Comparison of ENCODE assay signal across 21 mouse cellular contexts in the genomic region with DNA sequence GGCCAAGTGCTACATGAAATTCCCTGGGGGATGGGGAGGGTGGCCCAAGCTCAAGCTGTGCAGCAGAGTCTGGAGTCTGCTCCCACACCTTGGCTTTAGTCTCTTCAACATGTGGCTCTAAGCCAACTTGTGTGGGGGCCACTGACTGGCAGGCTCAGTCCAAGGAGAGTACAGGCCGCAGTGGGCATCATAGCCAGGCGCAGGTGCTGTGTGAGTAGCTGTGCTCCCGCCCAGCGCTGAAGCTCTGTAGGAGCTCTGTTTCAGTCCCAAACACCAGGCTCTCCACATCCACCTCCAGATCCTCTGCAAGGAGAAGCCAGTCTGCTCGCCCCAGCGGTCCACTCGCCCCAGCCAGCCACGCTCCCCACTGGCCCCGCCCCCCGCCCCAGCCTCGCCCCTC. TPM values are rescaled to one million over a fixed set of nuclear protein-coding genes. Genes with fewer than 3 reads are reported as not detected.
DNase-seq lines count a peak whose midpoint lies in the region; ATAC-seq and TF ChIP-seq lines count a peak whose summit lies in the region.
"Had no signal": no experiment of that assay in that cellular context is flagged by ENCODE, and none has a peak within 500 bp of the region (broad histone marks: within the 10 kb centered on the region; RNA-seq: fewer than 3 reads in every experiment).

No protein-coding gene starts in this region.

- H3K4me3 ChIP-seq in liver, embryonic 13.5 days (replicated peaks): no peak overlapping the region
- H3K4me3 ChIP-seq in MEL (ENCODE audit: control insufficient read depth in 1 of 2, insufficient read depth in 1 of 2, low read depth in 2 of 2, low read length in 2 of 2): no peak overlapping the region
- H3K4me3 ChIP-seq in stomach, embryonic 16.5 days (replicated peaks; ENCODE audit: low read length): no peak overlapping the region
- H3K4me3 ChIP-seq: embryonic facial prominence, embryonic 12.5 days; forebrain, embryonic 12.5 days; midbrain, embryonic 10.5 days had no signal

- 77% methylated on average over 11 of the region's 11 CpGs for WGBS in liver, embryonic 13.5 days (ENCODE audit: insufficient replicate concordance)
- WGBS in stomach, embryonic 16.5 days: 61% methylated on average over 11 of the region's 11 CpGs

- no peak for TF ChIP-seq CTCF in MEL (IDR thresholded peaks at IDR 0.05 in 2 of 3, conservative IDR thresholded peaks at IDR 0.05 in 1 of 3; ENCODE audit: control insufficient read depth in 1 of 3, insufficient read depth in 1 of 3, low read depth in 2 of 3, low read length in 3 of 3, poor library complexity in 1 of 3, severe bottlenecking in 1 of 3)

- TF ChIP-seq POLR2A in MEL (IDR thresholded peaks at IDR 0.05; ENCODE audit: control insufficient read depth in 1 of 2, insufficient read depth in 1 of 2, low read depth in 1 of 2, low read length in 2 of 2, poor library complexity in 1 of 2): no peak

- H3K9ac ChIP-seq in liver, embryonic 13.5 days: peak overlapping the region; percentile 9; the same call in 1 of the 2 replicates
- no peak overlapping the region for H3K9ac ChIP-seq in MEL (ENCODE audit: control insufficient read depth, low read depth, low read length, poor library complexity, severe bottlenecking)
- peak overlapping the region; percentile 18; the same call in 1 of the 2 replicates for H3K9ac ChIP-seq in stomach, embryonic 16.5 days (ENCODE audit: low read length)
- H3K9ac ChIP-seq: embryonic facial prominence, embryonic 12.5 days; forebrain, embryonic 12.5 days; hindbrain, embryonic 14.5 days; liver, embryonic 14.5 days had no signal

- no peak for TF ChIP-seq EP300 in MEL (IDR thresholded peaks at IDR 0.05; ENCODE audit: low read depth in 1 of 2, low read length in 2 of 2)

- peak; percentile 33 to 39 for DNase-seq in frontal cortex, postnatal 36 days (ENCODE audit: low spot score in 2 of 2)
- DNase-seq in frontal cortex, postnatal 14 days (ENCODE audit: low spot score in 2 of 2): no peak
- DNase-seq in liver, embryonic 13.5 days: no peak
- DNase-seq in liver (no peak), MEL (ENCODE audit: low read depth, low spot score) (no peak)
- DNase-seq in urinary bladder, postnatal 36 days (ENCODE audit: low spot score in 2 of 2): no peak
- no peak for DNase-seq in left cerebral cortex, postnatal 10 days (ENCODE audit: extremely low spot score in 1 of 2, low spot score in 2 of 2)
- DNase-seq: cerebellum, adult 11 months; heart, adult 18-20 months; heart, postnatal 10 days; kidney, adult 18-20 months; lung, postnatal 14 days; thymus, adult 18-20 months had no signal

- H3K79me2 ChIP-seq in MEL (ENCODE audit: control insufficient read depth, insufficient read depth, low read length, poor library complexity): peaks cover 29% of the 10 kb centered on the region

- peaks cover 48% of the 10 kb centered on the region for H3K36me3 ChIP-seq in liver, embryonic 13.5 days
- peaks cover 4 to 13% of the 10 kb centered on the region in 2 experiments; a peak in 3 of 4 replicates for H3K36me3 ChIP-seq in MEL (ENCODE audit: control insufficient read depth in 1 of 2, insufficient read depth in 2 of 2, low read length in 2 of 2)
- peaks cover 9% of the 10 kb centered on the region; the same call in 1 of the 2 replicates for H3K36me3 ChIP-seq in stomach, embryonic 16.5 days (ENCODE audit: control insufficient read depth, insufficient read depth, low read length)

- no peak overlapping the region for H3K27ac ChIP-seq in liver, embryonic 13.5 days
- H3K27ac ChIP-seq in MEL (ENCODE audit: control insufficient read depth, low read depth, low read length): no peak overlapping the region
- H3K27ac ChIP-seq in stomach, embryonic 16.5 days (ENCODE audit: low read length): no peak overlapping the region
- H3K27ac ChIP-seq: embryonic facial prominence, embryonic 12.5 days; forebrain, embryonic 12.5 days; hindbrain, embryonic 14.5 days; liver, embryonic 14.5 days; midbrain, embryonic 10.5 days had no signal

- no peak for TF ChIP-seq RAD21 in MEL (IDR thresholded peaks at IDR 0.05; ENCODE audit: low read depth, low read length)

- H3K4me1 ChIP-seq in liver, embryonic 13.5 days (replicated peaks): peaks cover 82% of the 10 kb centered on the region
- H3K4me1 ChIP-seq in MEL (ENCODE audit: control insufficient read depth in 1 of 2, insufficient read depth in 2 of 2, low read length in 2 of 2): peaks cover 0 to 23% of the 10 kb centered on the region in 2 experiments; a peak in 2 of 4 replicates
- H3K4me1 ChIP-seq in stomach, embryonic 16.5 days (ENCODE audit: control insufficient read depth, insufficient read depth, low read length): peaks cover 52% of the 10 kb centered on the region

- intact Hi-C loops in left cerebral cortex, postnatal 10 days (cut with DNase I): no loop called here

- no peak for ATAC-seq in liver, embryonic 13.5 days (ENCODE audit: low read depth)
- no peak for ATAC-seq in stomach, embryonic 16.5 days (ENCODE audit: insufficient read depth, low FRiP score)
- ATAC-seq: Patski had no signal

- H3K9me3 ChIP-seq in liver, embryonic 13.5 days (replicated peaks): no peaks in the 10 kb centered on the region
- no peaks in the 10 kb centered on the region for H3K9me3 ChIP-seq in MEL (replicated peaks; ENCODE audit: insufficient read depth, low read length)
- no peaks in the 10 kb centered on the region for H3K9me3 ChIP-seq in stomach, embryonic 16.5 days (replicated peaks; ENCODE audit: control insufficient read depth, low read length)
- H3K9me3 ChIP-seq: embryonic facial prominence, embryonic 12.5 days; forebrain, embryonic 12.5 days; midbrain, embryonic 10.5 days had no signal

- no peaks in the 10 kb centered on the region for H3K27me3 ChIP-seq in liver, embryonic 13.5 days
- H3K27me3 ChIP-seq in MEL (ENCODE audit: control insufficient read depth in 1 of 2, insufficient read depth in 2 of 2, low read length in 2 of 2): no peaks in the 10 kb centered on the region
- H3K27me3 ChIP-seq in stomach, embryonic 16.5 days (ENCODE audit: control insufficient read depth, insufficient read depth, low read length): no peaks in the 10 kb centered on the region
- H3K27me3 ChIP-seq: embryonic facial prominence, embryonic 12.5 days; forebrain, embryonic 12.5 days; Patski had no signal

- no peak overlapping the region for H3K4me2 ChIP-seq in liver, embryonic 13.5 days
- H3K4me2 ChIP-seq in stomach, embryonic 16.5 days (ENCODE audit: low read depth, low read length): no peak overlapping the region
- H3K4me2 ChIP-seq: embryonic facial prominence, embryonic 12.5 days; forebrain, embryonic 12.5 days; hindbrain, embryonic 14.5 days had no signal

TF ChIP-seq in MEL, 35 proteins besides CTCF, POLR2A, EP300 and RAD21:
- TF ChIP-seq ZC3H11A (IDR thresholded peaks at IDR 0.05; ENCODE audit: low read depth, low read length) (no peak), MAX (IDR thresholded peaks at IDR 0.05; ENCODE audit: low read length) (no peak), HCFC1 (IDR thresholded peaks at IDR 0.05; ENCODE audit: low read depth, low read length) (no peak), POLR2AphosphoS2 (IDR thresholded peaks at IDR 0.05; ENCODE audit: low read length) (0 out of 2 replicates have a peak, but pooled peaks have one; percentile 11), ZKSCAN1 (IDR thresholded peaks at IDR 0.05; ENCODE audit: low read depth, low read length) (no peak), KAT2A (conservative IDR thresholded peaks at IDR 0.05; ENCODE audit: low read depth, low read length) (no peak), ETS1 (IDR thresholded peaks at IDR 0.05; ENCODE audit: low read depth, low read length) (no peak), BHLHE40 (IDR thresholded peaks at IDR 0.05; ENCODE audit: borderline replicate concordance, low read depth, low read length) (no peak)

RNA-seq across cellular contexts. Expression of a gene that starts 3.9 kb away (rescaled TPM):
- 38.0 and 45.0 TPM in 2 replicates for polyA plus RNA-seq in liver, embryonic 13.5 days (2015; fragmentation: Nextera tagmentation; extraction: Ambion mirVana)
- total RNA-seq in MEL (2012; rRNA removed): 74.3 and 75.8 TPM in 2 replicates
- polyA plus RNA-seq in MEL (2012; ENCODE audit: insufficient read depth in 1 of 2, insufficient read length in 2 of 2, low read depth in 1 of 2, low replicate concordance in 2 of 2, missing spikeins in 1 of 2): 10 to 100 TPM in 1 of 2 experiments, not detected in 1; 71.0 TPM
- 76.2 and 79.2 TPM in 2 replicates for polyA plus RNA-seq in stomach, embryonic 16.5 days (2015; fragmentation: Nextera tagmentation; extraction: Ambion mirVana)
- total RNA-seq in left cerebral cortex, postnatal 10 days (2021): 10 to 100 TPM; 63.2 to 65.7 TPM

RNA-seq across cellular contexts. Expression of a gene that starts 4.0 kb away (rescaled TPM):
- polyA plus RNA-seq in liver, embryonic 13.5 days (2015; fragmentation: Nextera tagmentation; extraction: Ambion mirVana): 22.0 and 23.0 TPM in 2 replicates
- total RNA-seq in MEL (2012; rRNA removed): 3.9 and 4.7 TPM in 2 replicates
- 1 to 10 TPM in 1 of 2 experiments, not detected in 1; 9.3 TPM for polyA plus RNA-seq in MEL (2012; ENCODE audit: insufficient read depth in 1 of 2, insufficient read length in 2 of 2, low read depth in 1 of 2, low replicate concordance in 2 of 2, missing spikeins in 1 of 2)
- 31.8 and 35.5 TPM in 2 replicates for polyA plus RNA-seq in stomach, embryonic 16.5 days (2015; fragmentation: Nextera tagmentation; extraction: Ambion mirVana)
- total RNA-seq in left cerebral cortex, postnatal 10 days (2021): 1 to 10 TPM; 2.2 to 2.4 TPM
- total RNA-seq: gastrocnemius, adult 8-10 months had no signal

RNA-seq across cellular contexts. Expression of a gene that starts 5.3 kb away (rescaled TPM):
- polyA plus RNA-seq in liver, embryonic 13.5 days (2015; fragmentation: Nextera tagmentation; extraction: Ambion mirVana): 234 and 240 TPM in 2 replicates
- total RNA-seq in MEL (2012; rRNA removed): 203 and 263 TPM in 2 replicates
- 100 to 1,000 TPM in 1 of 2 experiments, not detected in 1; 630 TPM for polyA plus RNA-seq in MEL (2012; ENCODE audit: insufficient read depth in 1 of 2, insufficient read length in 2 of 2, low read depth in 1 of 2, low replicate concordance in 2 of 2, missing spikeins in 1 of 2)
- polyA plus RNA-seq in stomach, embryonic 16.5 days (2015; fragmentation: Nextera tagmentation; extraction: Ambion mirVana): 444 and 484 TPM in 2 replicates
- 100 to 1,000 TPM; 180 TPM for total RNA-seq in left cerebral cortex, postnatal 10 days (2021)

RNA-seq across cellular contexts. Expression of a gene that starts 37.0 kb away (rescaled TPM):
- 59.1 and 65.6 TPM in 2 replicates for polyA plus RNA-seq in liver, embryonic 13.5 days (2015; fragmentation: Nextera tagmentation; extraction: Ambion mirVana)
- total RNA-seq in MEL (2012; rRNA removed): 132 and 145 TPM in 2 replicates
- 100 to 1,000 TPM in 1 of 2 experiments, 10 to 100 TPM in 1; 86.1 to 239 TPM for polyA plus RNA-seq in MEL (2012; ENCODE audit: insufficient read depth in 1 of 2, insufficient read length in 2 of 2, low read depth in 1 of 2, low replicate concordance in 2 of 2, missing spikeins in 1 of 2)
- 112 and 113 TPM in 2 replicates for polyA plus RNA-seq in stomach, embryonic 16.5 days (2015; fragmentation: Nextera tagmentation; extraction: Ambion mirVana)
- 10 to 100 TPM; 38.3 to 42.6 TPM for total RNA-seq in left cerebral cortex, postnatal 10 days (2021)

RNA-seq across cellular contexts. Expression of a gene that starts 43.9 kb away (rescaled TPM):
- 1.4 and 1.8 TPM in 2 replicates for polyA plus RNA-seq in liver, embryonic 13.5 days (2015; fragmentation: Nextera tagmentation; extraction: Ambion mirVana)
- total RNA-seq in MEL (2012; rRNA removed): 14.4 TPM in 2 replicates
- 10 to 100 TPM in 1 of 2 experiments, not detected in 1; 20.5 TPM for polyA plus RNA-seq in MEL (2012; ENCODE audit: insufficient read depth in 1 of 2, insufficient read length in 2 of 2, low read depth in 1 of 2, low replicate concordance in 2 of 2, missing spikeins in 1 of 2)
- 1.00 and 1.6 TPM in 2 replicates for polyA plus RNA-seq in stomach, embryonic 16.5 days (2015; fragmentation: Nextera tagmentation; extraction: Ambion mirVana)
- total RNA-seq in left cerebral cortex, postnatal 10 days (2021): 10 to 100 TPM; 19.3 to 20.6 TPM

Comparison
In these comparisons a context has a peak if more than half of its experiments do, and no peak if none do; other contexts are left out.
1. DNase-seq: peak in frontal cortex, postnatal 36 days (2 of 2); none in frontal cortex, postnatal 14 days (0 of 2), liver, embryonic 13.5 days (single experiment), liver (single experiment), MEL (single experiment), urinary bladder, postnatal 36 days (0 of 2) and left cerebral cortex, postnatal 10 days (0 of 2).